Mouse (Mus musculus): ENCODE results near the gene Grik3.

Grik3 gene

DNA sequence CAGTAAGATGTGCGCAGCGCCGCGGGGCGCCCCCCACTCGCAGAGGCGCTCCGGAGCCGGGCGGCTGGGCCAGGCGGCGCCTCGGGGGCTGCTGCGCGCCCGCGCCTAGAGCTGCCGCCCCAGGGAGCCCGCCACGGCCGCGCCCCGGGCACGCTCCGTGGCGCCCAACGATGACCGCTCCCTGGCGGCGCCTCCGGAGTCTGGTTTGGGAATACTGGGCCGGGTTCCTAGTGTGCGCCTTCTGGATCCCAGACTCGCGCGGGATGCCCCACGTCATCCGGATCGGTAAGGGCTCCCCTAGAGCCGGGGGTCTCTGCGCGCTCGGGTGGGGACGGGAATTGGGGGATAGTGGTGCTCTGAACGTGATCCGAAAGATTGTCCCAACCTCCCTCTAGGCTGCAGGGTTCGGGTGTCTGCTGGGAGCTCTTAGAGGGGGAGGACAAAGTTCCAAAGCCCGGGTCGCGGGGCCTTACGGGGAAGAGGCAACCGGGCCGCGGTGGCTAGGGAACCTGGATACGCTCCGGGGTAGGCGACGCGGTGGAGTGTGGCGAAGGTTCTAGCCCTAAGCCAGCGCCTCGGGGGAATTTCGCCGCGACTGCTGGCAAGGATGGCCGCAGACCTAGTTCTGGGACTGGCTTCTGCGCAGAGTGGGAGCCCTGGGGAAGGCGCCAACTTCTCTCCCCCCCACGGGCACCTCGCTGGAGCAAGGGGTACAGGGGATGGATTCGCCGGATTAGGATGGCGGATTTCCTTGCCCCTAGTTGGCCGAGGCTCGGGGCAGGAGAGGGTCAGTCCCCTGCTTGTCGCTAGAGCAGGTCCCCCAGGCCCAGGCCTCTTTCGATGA, at the start of gene Grik3:
TSS of gene Grik3 (plus strand) at position 40 of the 844 bp plus-strand sequence.
- DNase-seq (ENCODE audit: low read depth, low spot score) = peak; percentile 33

GRCm38 (mm10) chr4:125441821-125442220, 48.7 kb upstream of the Grik3 start:
- no peak for DNase-seq (ENCODE audit: low read depth, low spot score)

DNA sequence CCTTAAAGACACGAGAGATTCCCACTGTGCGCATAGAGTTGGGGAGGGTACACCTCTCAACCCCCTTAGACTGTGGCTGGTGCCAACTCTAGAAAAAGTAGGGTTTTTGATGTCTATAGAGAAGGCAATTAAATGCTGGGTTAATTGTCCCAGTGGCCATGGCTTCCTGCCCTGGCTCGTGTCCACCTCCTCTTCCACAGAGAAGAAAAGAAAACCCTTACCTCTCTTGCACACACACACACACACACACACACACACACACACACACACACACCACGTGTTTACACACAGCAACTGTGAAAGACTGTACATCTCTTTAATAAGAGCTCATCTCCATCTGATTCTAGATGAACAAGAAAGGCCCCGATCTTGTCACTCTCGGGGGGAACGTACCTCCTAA, 46.1 kb upstream of the Grik3 start:
- DNase-seq (ENCODE audit: low read depth, low spot score) = no peak

DNA sequence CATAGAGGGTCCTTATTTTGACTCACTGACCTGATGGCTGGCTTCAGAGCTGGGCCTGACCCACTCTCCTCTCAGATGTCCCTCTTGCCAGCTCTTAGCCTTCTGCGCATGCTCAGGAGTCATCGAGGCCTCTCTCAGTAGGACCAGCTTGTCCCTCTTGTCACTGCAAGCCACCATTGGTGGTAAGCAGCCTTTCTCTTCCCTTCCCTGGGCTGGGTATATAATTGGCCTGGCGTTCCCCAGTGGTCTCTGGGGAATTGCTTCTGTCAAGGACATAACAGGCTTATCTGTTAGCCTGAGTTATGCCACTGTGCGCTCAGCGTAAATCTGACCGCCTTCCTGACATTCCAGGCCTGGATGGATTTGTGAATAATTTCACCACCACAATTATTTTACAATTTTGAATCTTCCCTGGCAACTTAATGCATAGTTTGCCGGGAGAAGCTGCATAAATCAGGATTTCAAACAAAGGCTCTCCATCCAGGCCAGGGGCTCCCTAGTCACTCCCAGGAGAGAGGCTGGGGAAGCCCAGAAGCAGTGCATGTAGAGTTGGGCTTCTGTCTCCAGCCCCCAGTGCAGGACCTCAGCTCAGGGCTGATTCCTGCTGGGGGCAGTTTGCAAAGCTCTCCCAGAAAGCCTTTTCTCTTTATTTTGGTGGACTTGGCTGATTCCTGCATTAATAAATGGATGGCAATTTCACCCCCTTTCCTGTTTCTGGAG, 39.7 kb upstream of the Grik3 start:
- DNase-seq (ENCODE audit: low read depth, low spot score) = no peak

- no peak for DNase-seq (ENCODE audit: low read depth, low spot score)
Measured at GRCm38 (mm10) chr4:125451821-125452220, 38.7 kb upstream of the Grik3 start.

- DNase-seq (ENCODE audit: low read depth, low spot score) = no peak
Measured at GRCm38 (mm10) chr4:125456506-125456905, 34.0 kb upstream of the Grik3 start.

DNA sequence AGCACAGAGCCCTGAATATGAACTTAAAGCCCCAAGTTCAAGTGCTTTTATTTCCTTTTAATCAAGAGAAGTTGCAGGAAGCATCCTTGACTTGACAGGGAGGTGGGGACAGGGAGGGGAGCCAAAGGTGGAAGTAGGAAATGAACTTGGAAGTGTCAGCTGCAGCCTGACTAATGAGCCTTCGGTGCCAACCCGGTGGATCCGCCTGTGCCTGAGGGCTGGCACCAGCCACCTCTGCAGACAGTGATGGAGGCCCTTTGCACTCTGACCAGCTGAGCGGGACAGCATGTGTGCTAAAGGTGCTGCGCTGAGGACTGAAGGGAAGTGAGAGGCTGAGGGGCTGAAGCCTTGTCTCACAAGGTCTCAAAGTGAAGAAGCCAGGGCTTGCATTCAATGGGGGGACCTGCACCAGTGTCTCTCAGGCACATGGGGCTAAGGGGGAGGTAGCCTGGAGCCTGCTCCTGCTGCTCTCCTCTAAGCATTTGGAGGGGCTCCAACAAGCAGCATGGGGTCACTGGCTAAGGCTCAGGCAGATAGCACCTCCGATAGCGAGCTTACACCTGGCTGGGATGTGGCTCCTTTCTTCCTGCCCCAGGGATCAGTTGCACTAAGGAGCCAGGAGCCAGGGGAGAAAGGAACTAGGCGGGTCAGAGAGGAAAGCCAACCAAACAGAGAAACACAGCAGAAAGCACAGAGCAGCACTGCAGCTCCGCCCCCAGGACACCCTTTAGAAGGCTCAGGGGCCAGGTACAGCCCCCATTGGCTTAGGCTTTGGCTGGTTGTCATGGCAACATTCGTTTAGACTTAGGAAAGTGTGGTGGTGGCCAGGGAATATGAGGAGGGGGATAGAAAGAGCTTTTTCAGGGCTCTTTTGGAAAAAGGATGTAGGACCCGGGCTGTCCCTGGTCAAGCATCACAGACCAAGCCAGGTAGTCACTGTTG, 33.1 kb upstream of the Grik3 start:
- no peak for DNase-seq (ENCODE audit: low read depth, low spot score)

GRCm38 (mm10) chr4:125459791-125460190, 30.7 kb upstream of the Grik3 start:
- peak; percentile 70 for DNase-seq (ENCODE audit: low read depth, low spot score)

DNA sequence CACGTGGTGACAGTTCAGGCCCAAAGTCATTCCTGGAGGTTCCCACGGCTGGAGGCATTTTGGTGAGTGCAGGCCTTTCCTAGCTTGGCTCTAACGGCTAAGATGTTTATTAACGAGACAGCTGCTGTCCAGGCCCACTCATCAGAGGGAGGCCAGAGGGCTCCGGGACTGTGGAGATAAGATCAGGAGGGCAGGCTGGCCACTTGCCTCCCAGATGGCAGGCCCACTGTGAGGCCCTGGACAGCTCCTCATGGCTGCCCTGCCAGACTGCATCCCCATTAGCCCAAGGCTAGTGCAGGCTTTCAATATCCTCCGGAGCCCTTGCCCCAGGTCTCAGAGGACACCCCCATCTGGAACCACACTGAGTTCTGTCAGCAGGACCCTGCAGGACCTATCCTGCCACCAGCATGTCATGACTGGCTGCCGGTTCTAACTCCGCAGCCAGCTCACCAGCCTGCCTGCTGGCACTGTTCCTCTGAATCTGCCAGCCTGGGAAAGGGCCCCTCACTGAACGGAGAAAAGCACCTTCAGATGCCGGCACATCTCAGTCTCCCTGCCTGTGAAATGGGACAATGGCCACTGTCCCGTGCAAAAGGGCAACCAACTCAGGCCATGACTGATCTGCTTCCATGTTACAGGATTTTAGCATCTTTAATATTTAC, 20.7 kb upstream of the Grik3 start:
- no peak for DNase-seq (ENCODE audit: low read depth, low spot score)

DNA sequence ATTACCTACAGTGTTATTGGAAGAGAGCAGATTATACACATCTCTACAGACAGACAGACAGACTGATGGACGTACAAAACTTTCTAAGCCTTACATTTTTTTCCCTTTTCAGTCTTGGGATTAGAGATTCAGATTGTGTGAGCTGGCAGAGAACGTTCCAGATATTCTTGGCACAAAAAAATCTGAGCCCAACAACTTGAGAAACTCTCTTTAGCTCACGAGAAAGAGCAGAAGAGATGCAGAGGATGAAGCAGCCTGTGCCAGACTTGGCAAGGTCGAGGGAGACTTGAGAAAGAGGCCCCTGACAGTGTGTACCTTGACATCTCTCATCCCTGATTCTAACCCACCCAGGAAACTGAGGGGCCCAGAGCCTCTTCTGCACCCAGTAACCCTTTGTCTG, 15.6 kb upstream of the Grik3 start:
- DNase-seq (ENCODE audit: low read depth, low spot score) = peak; percentile 63

DNA sequence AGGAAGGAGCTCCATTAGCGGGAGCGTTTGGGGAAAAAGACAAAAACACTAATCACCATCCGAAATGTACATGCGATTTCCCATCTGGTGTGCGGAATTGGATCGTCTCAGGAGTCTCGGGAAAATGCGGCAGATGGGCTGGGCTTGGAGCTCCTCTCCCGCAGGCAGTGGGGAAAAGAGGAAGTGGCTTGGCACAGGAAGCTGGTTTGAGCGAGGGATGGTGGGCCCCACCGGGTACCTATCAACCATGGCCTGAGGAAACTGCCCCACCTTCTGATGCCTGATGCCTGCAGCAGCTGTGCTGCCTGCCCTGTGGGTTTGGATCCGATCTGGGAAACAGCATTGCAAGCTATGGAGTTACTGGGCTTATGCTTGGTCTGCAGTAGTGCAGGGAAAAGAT, 12.4 kb upstream of the Grik3 start:
- peak; percentile 76 for DNase-seq (ENCODE audit: low read depth, low spot score)

DNA sequence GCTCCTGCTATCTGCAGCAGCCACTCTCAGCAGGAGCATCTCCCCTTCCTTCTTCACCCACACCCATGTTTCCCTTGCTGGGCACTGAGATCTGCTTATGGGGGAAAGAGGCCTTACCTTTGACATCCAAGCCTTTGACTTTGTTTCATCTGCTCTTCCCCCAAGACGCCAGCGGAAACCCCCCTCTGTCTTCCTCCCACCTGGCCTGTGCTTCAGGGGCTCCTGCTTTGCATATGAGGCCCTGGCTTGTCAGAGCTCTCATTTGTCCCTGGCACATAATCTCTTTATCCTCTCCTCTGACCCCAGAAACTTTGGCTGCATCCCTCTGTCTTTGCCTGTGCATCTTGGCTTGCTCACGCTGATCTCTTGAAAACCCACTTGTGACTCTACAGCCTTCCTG, 9.2 kb upstream of the Grik3 start:
- no peak for DNase-seq (ENCODE audit: low read depth, low spot score)

- DNase-seq (ENCODE audit: low read depth, low spot score) = no peak
Measured at GRCm38 (mm10) chr4:125484131-125484530, 6.4 kb upstream of the Grik3 start.

DNA sequence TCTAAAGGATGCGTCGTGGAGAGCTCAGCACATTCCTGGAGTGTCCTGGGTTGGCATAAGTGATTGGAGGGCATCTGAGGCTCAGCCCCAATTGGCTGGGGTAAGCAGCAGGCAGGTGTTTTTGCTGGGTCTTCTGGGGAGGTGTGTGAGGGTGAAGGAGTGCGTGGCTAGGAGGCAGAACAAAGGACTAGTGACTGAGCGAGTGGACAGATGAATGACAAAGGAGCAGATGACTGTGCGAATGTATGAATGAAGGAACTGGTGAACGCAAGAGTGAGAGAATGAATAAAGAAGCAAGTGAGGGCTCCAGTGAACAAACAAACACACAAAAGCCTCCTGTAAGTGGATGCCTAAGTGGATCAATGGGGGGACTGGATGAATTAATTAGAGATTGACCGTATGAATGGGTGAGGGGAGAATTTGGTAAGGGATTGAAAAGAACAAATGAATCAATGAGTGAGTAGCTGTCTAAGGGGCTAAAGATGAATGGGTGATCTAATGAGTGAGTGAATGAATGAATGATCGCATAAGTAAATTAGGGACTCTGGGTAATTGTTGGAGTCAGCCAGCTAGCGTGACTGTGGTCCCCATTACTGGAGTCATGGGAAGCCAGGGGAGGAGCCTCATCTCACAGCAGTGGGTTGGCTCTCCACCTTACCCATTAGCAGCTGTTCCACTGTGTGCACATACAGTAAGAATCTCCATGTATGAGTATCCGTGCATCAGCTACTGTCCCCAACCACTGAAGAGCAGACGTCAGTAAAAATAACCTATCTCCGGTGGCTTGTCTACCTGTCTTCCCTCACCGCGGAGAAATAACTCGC, 4.9 kb upstream of the Grik3 start:
- DNase-seq (ENCODE audit: low read depth, low spot score) = no peak

DNA sequence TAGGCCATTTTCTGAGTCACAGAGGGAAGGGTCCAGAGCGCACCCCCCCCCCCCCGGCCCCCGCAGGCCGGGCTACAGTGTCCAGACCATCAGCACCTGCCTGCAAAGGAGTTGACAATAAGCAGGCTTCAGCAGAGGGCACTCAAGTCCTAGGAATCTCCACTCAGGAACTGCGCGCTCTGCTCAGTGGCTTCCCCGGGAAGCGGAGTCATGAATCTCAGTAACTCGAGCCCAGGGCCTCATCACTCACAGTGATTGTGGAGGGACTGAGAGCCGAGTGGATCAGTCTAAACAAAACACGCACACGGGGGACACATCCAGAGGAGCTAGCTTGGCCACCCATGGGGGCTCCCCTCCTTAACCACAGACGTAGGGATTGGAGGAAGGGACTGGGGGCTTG, 3.9 kb upstream of the Grik3 start:
- DNase-seq (ENCODE audit: low read depth, low spot score) = peak; percentile 80

DNA sequence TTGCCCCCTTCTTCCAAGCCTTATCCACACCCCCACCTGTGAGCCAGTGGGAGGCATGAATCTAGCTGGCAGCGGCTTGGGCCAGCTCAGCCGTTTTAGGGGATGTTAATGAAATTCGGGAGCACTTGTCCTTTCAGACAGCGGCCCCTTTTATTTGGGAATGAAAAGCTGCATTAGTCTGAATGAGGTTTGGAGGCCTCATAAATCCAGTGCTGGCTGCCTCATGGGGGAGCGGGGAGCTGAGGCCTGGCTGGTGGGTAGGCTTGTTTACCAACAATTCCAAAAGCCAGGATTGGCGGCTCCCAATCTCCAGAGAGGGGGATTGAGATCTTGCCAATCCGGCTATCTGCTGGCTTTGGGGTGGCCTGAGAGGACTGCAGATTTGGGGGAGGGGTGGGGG, 3.5 kb upstream of the Grik3 start:
- no peak for DNase-seq (ENCODE audit: low read depth, low spot score)

DNA sequence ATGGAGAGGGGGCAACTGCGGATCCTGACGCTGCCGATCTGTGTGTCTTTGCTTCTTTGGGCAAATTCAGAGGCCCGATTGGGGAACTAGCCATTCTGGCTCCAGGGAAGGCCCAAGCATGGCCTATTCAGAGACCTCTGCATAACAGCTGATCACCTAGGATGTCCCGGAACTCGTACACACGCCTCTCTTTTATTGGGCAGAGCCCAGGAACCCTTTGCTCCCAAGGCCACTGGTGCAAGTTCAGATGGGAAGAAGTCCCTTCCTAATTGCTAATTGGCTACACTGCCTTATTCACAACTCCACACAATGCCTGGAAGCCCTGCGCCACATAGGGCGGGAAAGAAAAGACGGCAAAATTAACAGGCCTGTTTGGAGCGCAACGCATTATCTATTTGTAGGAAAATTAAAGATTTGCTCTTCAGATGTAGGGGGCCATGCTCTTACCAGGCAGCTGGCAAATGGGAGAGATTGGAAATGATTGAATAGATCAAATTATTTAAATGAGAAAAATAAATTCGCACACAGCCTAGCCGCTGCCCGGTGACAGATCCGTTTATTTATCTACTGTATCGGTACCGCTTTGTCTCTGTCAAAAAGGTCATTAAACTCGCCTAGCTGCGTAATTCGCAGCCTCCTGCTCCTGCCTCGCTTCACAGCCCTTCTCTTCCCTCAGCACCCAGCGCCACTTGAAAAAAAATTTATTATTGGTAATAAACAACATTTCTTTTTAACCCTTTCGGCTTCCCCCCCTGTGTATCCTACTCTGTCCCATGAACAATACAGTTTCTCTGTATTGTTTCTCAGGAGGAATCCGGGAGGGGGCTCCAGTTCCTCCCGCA, 1.5 kb upstream of the Grik3 start:
- DNase-seq (ENCODE audit: low read depth, low spot score) = no peak

- peak; percentile 64 for DNase-seq (ENCODE audit: low read depth, low spot score)
Measured at GRCm38 (mm10) chr4:125489901-125490590, 454 bp upstream of the Grik3 start.
